Mouse (Mus musculus) lung, adult 2 months (tissue): Measurements from ENCODE around the gene Tmem205. TPM values are rescaled to one million over a fixed set of nuclear protein-coding genes. Genes with fewer than 3 reads are reported as not detected.

Experiments
- DNase-seq: peaks from one replicate; pipeline ENCODE4 v3.0.0; 2022
- H3K4me1 ChIP-seq: fragments of 200-500 bp; 2 replicates; pipeline ENCODE4 v1.6.1; 2011; ENCODE audit warnings: low read length; ENCODE audit not compliant: control insufficient read depth, insufficient read depth
- H3K4me3 ChIP-seq: fragments of 200-500 bp; replicated peaks from 2 replicates; pipeline ENCODE3; 2011; ENCODE audit warnings: low read depth, mild to moderate bottlenecking, control low read depth, low read length; ENCODE audit errors: extremely low read depth
- CTCF ChIP-seq: fragments of 200-500 bp; IDR thresholded peaks from 2 replicates; pipeline ENCODE4 v1.5.1; 2011; ENCODE audit warnings: mild to moderate bottlenecking, low read length, control low read depth; ENCODE audit not compliant: insufficient read depth
- POLR2A ChIP-seq: fragments of 200-500 bp; IDR thresholded peaks from 2 replicates; pipeline ENCODE4 v1.6.1; 2011; ENCODE audit warnings: low read depth, mild to moderate bottlenecking, control low read depth, low read length, borderline replicate concordance; ENCODE audit errors: extremely low read depth
- WGBS: fragments of 180-500 bp; shearing (Covaris S2); methylation state at CpG from one replicate; pipeline ENCODE4 v1.1.7; 2018; 5-methylcytosine and 5-hydroxymethylcytosine counted together
- polyA plus RNA-seq: library from polyadenylated mRNA; depleted of rRNA; stranded (reverse); fragments of >200 nt; gene quantifications from 2 replicates; pipeline ENCODE4 v1.2.3, GENCODE M21; 2012

The Tmem205 gene
- polyA plus RNA-seq, 1 experiment, result 194 TPM

DNA sequence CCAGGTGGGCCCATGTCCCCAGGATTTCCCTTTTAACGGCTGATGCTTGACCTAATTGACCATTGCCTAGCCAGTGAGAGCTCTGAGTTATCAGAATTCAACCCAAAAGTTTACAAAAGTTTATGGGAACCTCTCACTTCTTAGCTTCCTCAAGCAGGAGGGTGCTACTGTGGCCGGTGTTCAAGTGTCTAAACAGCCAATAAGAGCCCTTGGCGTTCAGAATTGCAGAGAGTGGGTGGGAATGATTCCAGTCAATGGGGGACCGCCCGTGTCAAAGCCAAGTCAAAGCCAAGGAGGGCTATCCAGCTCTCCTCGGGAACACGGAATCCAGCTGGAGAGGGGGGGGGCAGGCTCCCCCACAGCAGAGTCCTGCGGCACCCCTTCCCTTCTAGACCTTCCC is 20.8 kb upstream of the Tmem205 start:
- 47% methylated on average over 8 of the region's 8 CpGs for WGBS
- TF ChIP-seq CTCF, result no peak
- TF ChIP-seq POLR2A, result no peak

DNA sequence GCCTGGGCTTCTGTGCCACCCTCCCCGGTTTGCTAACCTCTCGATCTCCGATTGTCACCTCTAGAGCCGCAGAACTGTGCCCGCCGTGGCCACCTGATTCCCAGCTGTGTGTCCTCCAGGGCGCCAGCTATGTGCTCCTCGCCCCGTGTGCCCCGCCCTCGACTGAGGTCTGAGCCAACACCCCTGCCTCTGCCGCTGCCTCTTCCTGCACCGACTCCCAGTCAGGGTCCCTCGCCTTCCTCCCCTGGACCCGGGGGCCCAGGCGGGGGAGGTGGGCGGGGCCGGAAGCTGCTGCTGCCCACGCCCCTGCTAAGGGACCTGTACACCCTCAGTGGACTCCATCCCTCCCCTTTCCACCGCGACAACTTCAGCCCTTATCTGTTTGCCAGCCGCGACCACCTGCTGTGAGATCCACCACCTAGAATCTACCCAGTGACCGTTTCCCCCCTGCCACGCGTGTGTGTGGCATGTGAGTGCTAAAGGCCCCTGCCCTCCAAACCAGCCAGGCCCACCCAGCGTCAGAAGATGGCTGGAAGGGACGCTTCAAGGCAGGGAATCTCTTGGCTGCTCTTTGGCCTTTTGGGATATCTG is 20.3 kb upstream of the Tmem205 start:
- no peak for DNase-seq
- H3K4me3 ChIP-seq, result no peak overlapping the region
- 12% methylated on average over 28 of the region's 28 CpGs for WGBS
- TF ChIP-seq CTCF (no peak), POLR2A (no peak)
- no peaks in the 10 kb centered on the region for H3K4me1 ChIP-seq

More for the DNA sequence above, 20.8 kb upstream of the Tmem205 start:
- no peak for DNase-seq
- H3K4me1 ChIP-seq, result no peaks in the 10 kb centered on the region
- no peak overlapping the region for H3K4me3 ChIP-seq

DNA sequence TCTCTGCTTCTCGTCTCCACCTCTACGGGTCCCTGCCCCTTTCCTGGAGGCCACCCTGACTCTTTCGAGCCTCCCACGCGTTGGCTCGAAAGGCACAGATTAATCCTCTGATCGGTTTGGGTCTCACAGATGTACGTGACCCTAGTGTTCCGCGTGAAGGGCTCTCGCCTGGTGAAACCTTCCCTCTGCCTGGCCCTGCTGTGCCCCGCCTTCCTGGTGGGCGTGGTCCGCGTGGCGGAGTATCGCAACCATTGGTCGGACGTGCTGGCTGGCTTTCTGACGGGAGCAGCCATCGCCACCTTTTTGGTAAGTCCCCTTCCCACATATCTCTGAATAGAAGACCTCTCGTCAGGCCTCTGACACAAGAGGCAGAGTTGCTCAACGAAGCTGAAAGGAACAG is 16.9 kb upstream of the Tmem205 start:
- TF ChIP-seq POLR2A (no peak), CTCF (no peak)
- WGBS, result 19% methylated on average over 23 of the region's 23 CpGs
- no peak for DNase-seq
- Histone ChIP-seq H3K4me1 (no peaks in the 10 kb centered on the region), H3K4me3 (no peak overlapping the region)

DNA sequence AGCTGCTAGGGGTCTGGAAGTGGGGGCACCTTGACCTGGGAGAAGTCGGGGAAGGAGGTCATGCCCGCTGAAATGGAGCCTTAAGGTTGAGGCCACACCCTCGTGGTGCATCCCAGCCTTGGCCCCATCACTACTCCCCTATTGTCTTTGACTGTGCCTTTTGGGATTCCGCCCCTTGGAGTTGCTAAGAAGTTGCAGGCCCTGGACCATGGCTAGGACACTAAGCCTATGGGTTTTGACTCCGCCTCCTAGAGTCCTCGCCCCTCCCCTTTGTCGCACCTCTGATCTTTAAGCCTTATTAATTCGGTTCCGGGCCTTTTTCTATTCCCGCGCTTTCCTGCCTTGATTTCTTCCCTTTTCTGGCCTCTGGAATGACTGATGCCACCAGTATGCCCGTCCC is 16.3 kb upstream of the Tmem205 start:
- no peak for TF ChIP-seq POLR2A
- no peak for TF ChIP-seq CTCF
- no peak for DNase-seq
- 45% methylated on average over 12 of the region's 12 CpGs for WGBS

DNA sequence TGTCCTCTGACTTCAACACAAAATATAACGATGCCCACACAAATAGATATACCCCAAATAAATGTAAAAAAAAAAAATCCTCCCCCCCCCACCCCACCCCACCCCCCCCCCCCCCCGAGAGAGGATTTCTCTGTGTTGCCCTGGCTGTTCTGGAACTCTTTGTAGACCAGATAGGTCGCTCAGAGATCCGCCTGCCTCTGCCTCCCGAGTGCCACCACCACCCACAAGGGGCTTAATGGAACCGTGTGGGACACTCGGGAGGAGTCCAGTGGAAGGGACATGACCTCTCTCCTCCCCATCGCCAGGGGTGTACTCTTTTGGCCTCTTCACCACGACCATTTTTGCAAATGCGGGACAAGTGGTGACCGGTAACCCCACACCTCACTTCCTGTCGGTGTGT is 15.7 kb upstream of the Tmem205 start:
- Histone ChIP-seq H3K4me3 (no peak overlapping the region), H3K4me1 (no peaks in the 10 kb centered on the region)
- 75% methylated on average over 12 of the region's 12 CpGs for WGBS
- no peak for TF ChIP-seq POLR2A
- TF ChIP-seq CTCF, result no peak
- DNase-seq, result no peak

More for the DNA sequence above, 16.3 kb upstream of the Tmem205 start:
- H3K4me1 ChIP-seq, result no peaks in the 10 kb centered on the region
- H3K4me3 ChIP-seq, result no peak overlapping the region

DNA sequence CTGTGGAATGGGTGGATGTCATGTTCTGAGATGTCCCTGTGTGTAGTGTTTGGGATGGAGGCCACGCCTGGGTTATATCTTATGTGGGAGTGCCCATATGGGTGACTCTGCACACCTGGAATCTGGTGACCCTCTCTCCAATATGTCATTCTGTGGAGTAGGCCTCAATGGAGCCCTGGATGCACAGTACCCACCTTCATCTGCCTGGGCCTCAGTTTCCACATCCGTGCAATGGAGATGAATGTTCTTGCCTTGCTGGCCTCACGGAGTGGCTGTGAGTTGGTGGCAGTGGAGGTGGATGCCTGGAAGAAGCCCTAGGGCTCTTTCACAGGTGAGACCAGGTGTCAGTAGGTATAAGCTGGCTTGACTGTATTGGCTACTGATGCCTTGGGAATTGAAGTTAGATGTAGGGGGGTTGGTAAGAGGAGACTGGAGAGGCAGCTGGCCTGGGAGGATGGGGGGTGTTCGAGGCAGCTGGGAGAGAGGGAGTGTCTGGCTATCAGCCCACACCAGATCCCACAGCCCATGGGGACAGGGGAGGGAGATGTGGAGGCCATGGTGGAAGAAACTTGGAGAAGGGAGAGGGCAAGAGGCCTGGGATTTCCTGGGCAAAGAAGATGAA is 11.0 kb upstream of the Tmem205 start:
- 83% methylated on average over 4 of the region's 4 CpGs for WGBS
- Histone ChIP-seq H3K4me3 (no peak overlapping the region), H3K4me1 (no peaks in the 10 kb centered on the region)
- no peak for DNase-seq
- TF ChIP-seq POLR2A (no peak), CTCF (no peak)

DNA sequence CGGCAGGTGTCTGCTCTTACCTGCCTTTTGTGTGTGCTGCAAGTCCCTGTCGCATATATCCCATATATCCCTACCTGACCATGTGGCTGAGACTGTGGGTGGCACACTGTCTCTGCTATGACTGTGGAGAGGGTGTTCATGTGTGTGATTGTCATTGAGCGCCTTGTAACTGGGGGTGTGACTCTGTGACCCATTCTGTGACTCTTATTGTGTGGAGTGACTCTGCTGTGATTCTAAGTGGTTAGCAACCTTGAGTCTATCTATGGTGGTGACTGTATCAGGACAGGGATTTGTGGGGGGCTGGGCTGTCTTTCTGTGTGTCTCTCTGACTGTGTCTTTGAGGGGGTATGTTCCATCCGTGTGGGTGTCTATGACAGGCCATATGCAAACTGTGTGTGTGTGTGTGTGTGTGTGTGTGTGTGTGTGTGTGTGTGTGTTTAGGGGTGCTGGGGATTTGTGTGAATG is 10.4 kb upstream of the Tmem205 start:
- Histone ChIP-seq H3K4me3 (no peak overlapping the region), H3K4me1 (no peaks in the 10 kb centered on the region)
- DNase-seq, result no peak
- WGBS, result 78% methylated on average over 4 of the region's 4 CpGs
- TF ChIP-seq CTCF (no peak), POLR2A (no peak)

DNA sequence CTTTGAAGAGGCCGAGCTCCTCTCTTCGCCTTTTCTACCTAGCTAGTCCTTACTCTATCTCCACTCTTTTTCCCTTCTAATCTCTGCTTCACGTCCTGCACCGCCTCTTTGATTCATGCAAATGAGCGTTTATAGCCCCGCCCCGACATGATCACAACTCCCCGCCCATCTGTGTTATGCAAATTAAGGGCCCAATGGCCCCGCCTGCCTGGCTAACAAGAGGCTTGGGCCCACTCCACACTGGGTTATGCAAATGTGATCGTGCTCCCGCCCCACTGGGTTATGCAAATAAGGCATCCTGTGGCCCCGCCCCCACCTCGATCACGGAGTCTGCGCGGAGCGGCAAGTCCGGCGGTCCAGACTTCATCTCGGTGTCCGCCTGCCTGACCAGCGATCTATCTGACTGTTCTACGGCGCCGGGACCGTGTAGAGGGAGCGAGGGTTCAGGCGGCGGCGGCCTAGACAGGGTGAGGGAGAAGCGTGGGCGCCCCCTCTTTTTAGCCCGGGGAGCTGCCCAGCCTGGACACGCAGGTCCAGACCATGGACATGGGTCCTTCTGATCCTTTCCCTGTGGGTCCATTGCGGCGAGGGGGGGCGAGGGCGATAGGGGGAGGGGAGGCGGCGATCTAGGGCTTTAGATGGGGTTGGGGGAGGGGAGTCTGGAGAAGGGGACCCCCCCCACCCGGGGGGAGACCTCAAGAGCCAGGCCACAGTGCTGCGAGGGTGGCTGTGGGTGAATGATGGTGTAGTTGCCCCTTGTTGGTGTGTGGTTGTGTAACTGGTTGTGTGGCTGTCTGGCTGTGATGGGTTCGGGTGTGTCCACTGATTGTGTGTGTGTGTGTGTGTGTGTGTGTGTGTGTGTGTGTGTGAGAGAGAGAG is 9.6 kb upstream of the Tmem205 start, which contains the start of gene Plppr2:
Plppr2 (plus strand) TSS at position 342 of the 879 bp plus-strand sequence.
- peak within 1 kb of the TSS; percentile 46 for H3K4me3 ChIP-seq
- TF ChIP-seq CTCF (no peak), POLR2A (no peak; the same call in 1 of the 2 replicates)
- peak; percentile 93 for DNase-seq
- WGBS, result 3% methylated on average over 43 of the region's 43 CpGs
- no peaks in the 10 kb centered on the region for H3K4me1 ChIP-seq

DNA sequence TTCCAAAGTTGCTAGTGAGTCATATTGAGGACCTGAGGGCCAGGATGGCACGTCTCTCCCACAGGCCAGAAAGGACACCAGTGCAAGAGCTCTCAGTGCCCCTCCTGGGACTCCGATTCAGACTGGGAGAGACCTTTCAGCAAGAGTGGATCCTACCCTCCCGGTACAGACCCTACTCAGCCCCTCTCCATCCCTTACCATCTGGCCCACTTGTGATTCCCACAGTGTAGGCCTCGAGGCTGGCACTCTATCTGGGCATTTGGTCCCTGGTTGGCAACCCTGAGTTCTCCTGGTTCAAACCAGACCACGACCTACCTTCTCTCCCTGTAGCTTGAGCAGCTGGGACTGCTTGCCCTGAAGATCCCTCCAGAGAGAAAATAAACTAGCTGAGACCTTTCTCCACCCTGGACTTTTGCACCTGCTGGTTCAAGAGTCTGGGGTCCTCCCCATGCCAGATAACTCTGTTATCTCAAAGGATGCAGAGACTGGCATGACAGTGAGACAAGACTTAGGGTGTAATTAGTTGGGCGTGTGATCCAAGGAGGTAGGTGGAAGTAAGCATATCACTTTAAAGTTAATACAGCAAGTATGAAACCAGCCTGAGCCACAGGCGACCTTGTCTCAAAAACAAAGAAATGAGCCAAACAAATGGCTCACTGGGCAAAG is 8.2 kb upstream of the Tmem205 start:
- TF ChIP-seq POLR2A, result no peak
- Histone ChIP-seq H3K4me3 (no peak overlapping the region), H3K4me1 (no peaks in the 10 kb centered on the region)
- no peak for DNase-seq
- WGBS, result 84% methylated on average over 7 of the region's 7 CpGs

DNA sequence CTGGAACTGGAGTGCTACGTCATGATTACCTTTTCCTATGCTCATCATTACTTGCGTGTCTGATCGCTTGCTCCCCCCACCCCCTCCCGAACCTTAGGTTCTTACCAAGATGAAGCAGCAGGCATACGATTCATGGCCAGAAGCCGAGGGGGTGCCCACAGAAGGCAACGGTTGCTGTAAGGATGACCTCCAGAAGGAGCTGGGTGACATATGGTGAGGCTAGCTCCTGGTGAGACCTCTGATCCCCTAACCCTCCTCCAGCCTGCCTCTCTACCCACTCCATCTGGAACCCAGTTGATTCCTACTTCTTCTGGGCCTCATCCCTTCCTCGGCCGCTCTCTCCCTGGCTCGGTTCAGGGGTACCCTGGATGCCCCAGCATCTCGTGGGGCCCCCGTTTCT is 6.7 kb upstream of the Tmem205 start:
- no peak for TF ChIP-seq POLR2A
- TF ChIP-seq CTCF, result no peak
- DNase-seq, result no peak
- 90% methylated on average over 12 of the region's 12 CpGs for WGBS

More for the DNA sequence above, 6.7 kb upstream of the Tmem205 start:
- no peaks in the 10 kb centered on the region for H3K4me1 ChIP-seq
- no peak overlapping the region for H3K4me3 ChIP-seq
